Mouse (Mus musculus) kidney, postnatal 0 days (tissue): ENCODE data around the gene Kif1b. TPM values are rescaled to one million over a fixed set of nuclear protein-coding genes. Genes with fewer than 3 reads are reported as not detected.
A peak's percentile ranks its signal among the peaks of the same experiment; 100 is the strongest.

ENCODE experiments used
- ATAC-seq: fragments of 200-750 bp; cut with Nextera tagmentation; replicated peaks from 2 replicates; pipeline ENCODE4 v1.8.0; 2017; ENCODE audit warnings: low read depth, moderate number of reproducible peaks, moderate TSS enrichment, moderate library complexity; ENCODE audit not compliant: low FRiP score
- DNase-seq: peaks from one replicate; pipeline ENCODE4 v3.0.0-alpha.2; 2016; ENCODE audit warnings: low spot score
- H3K27ac ChIP-seq: fragments of 300-500 bp; sonication (generic); 2 replicates; pipeline ENCODE4 v1.5.1; 2014; ENCODE audit warnings: mild to moderate bottlenecking
- H3K27me3 ChIP-seq: fragments of 300-500 bp; sonication (generic); 2 replicates; pipeline ENCODE4 v1.6.1; 2014; ENCODE audit warnings: low read length, mixed read lengths; ENCODE audit not compliant: insufficient read depth
- H3K36me3 ChIP-seq: fragments of 300-500 bp; sonication (generic); 2 replicates; pipeline ENCODE4 v1.6.1; 2014; ENCODE audit warnings: low read length, mixed read lengths; ENCODE audit not compliant: insufficient read depth
- H3K4me1 ChIP-seq: fragments of 300-500 bp; sonication (generic); replicated peaks from 2 replicates; pipeline ENCODE4 v1.6.1; 2014; ENCODE audit warnings: antibody characterized with exemption, low read length, mixed read lengths; ENCODE audit not compliant: insufficient read depth
- H3K4me2 ChIP-seq: fragments of 300-500 bp; sonication (generic); 2 replicates; pipeline ENCODE4 v1.6.1; 2014; ENCODE audit warnings: mild to moderate bottlenecking, low read length, moderate library complexity, mixed read lengths
- H3K4me3 ChIP-seq: fragments of 300-500 bp; sonication (generic); replicated peaks from 2 replicates; pipeline ENCODE4 v1.5.1; 2014; ENCODE audit warnings: low read depth, low read length
- H3K9ac ChIP-seq: fragments of 300-500 bp; sonication (generic); 2 replicates; pipeline ENCODE4 v1.6.1; 2014; ENCODE audit warnings: low read depth, low read length
- H3K9me3 ChIP-seq: fragments of 300-500 bp; sonication (generic); replicated peaks from 2 replicates; pipeline ENCODE4 v1.6.1; 2016; ENCODE audit warnings: low read length, inconsistent platforms, mixed read lengths
- CTCF ChIP-seq: IDR thresholded peaks from 2 replicates; pipeline ENCODE4 v1.5.1; 2016; ENCODE audit warnings: antibody characterized with exemption, low read depth, mild to moderate bottlenecking, moderate library complexity
- WGBS: fragments of 180-500 bp; shearing (Covaris S2); extraction: QIAGEN DNeasy Blood & Tissue Kit; methylation state at CpG from one replicate; pipeline ENCODE4 v1.1.7; 2014; 5-methylcytosine and 5-hydroxymethylcytosine counted together
- polyA plus RNA-seq: library from polyadenylated mRNA; unstranded; fragments of >200 nt; fragmentation: Nextera tagmentation; extraction: Ambion mirVana; gene quantifications from 2 replicates; pipeline ENCODE4 v1.2.1, GENCODE M21; 2015

Gene Kif1b
- polyA plus RNA-seq, 1 experiment from 2014 or later: 19.9 TPM

DNA sequence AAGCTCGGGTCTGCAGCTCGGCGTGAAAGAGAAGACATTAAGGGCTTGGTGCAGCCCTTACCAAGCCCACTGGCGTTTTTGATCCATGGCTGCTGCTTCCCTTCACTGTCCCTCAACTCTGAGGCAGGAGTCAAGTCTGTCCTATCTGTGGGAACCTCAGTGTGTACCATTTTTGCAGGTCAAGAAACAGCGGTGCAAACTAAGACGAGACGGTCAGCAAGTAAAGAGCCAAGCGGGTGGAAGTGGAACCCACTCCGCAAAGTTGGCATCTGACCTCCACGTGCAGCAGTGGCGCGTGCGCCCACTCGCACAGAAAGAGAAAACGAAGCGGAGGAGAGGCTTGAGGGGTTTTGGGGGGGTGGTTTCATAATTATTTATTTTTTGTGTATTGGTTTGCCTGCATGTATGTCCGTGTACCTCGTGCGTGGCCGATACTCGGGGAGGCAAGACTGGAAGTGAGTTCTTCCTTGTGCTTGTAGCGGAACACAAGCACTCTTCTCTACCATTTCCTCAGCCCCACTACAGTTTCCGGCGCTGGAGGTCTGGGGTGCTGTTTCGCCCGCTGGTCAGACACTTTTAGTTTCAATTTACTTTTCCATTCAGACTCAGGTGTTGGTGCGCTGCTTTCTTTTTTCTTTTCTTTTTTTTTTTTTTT lies 140.4 kb downstream of the Kif1b start:
- Histone ChIP-seq H3K36me3 (0 out of 2 replicates have a peak, but pooled peaks cover 10% of the 10 kb centered on the region), H3K27me3 (no peaks in the 10 kb centered on the region), H3K9ac (peak overlapping the region; percentile 29), H3K4me2 (peak overlapping the region; percentile 66), H3K4me3 (peak overlapping the region; percentile 79), H3K4me1 (peaks cover 6% of the 10 kb centered on the region; the same call in 1 of the 2 replicates), H3K27ac (peak overlapping the region; percentile 85), H3K9me3 (no peaks in the 10 kb centered on the region)
- TF ChIP-seq CTCF: no peak
- DNase-seq (peak; percentile 49), ATAC-seq (peak; percentile 14; the same call in 1 of the 2 replicates)
- WGBS: under 1% methylated on average over 27 of the region's 27 CpGs

DNA sequence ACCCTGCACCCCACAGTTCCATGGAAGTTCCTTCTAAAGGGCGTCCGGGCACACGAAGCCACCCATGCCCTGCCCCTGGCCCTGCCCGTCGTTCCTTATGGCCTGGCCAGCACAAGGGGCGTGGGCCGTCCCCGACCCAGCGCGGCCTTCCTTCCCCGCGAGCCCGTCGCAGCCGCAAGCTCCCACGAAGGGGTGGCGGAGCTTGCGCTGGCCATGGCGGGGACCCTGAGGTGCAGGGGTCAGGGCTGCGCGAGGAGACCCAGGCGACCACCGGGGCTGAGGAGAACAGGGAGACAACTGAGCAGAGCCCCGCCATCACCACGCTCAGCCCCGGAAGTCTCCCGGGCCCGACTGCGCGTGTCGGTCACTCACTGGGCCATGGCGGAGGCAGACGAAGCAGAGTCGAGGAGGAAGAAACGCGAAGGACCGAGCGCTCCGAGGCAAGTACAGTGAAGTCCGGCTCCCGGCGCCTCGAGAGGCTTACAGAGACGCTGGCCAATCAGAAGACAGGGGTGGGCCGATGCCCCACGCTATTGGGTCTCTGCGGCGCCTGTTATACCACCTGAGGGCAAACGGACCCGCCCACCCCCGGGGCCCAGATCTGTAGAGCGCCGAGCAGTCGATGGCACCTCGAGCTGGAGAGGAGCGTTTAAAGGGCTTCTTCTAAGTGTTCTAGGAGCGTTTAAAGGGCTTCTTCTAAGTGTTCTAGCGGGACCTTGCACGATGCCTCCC lies 141.1 kb downstream of the Kif1b start, which contains the start of gene Pgd:
Gene Pgd (minus strand): TSS at position 557 of the 732 bp plus-strand sequence.
- DNase-seq: peak; percentile 99
- WGBS: under 1% methylated on average over 59 of the region's 59 CpGs
- TF ChIP-seq CTCF: no peak
- peak within 1 kb of the TSS; percentile 79 for H3K4me3 ChIP-seq
- H3K9me3 ChIP-seq: no peaks in the 10 kb centered on the region
- H3K4me2 ChIP-seq: peak within 1 kb of the TSS; percentile 66
- peak within 1 kb of the TSS; percentile 79 for H3K9ac ChIP-seq
- H3K27ac ChIP-seq: peak within 1 kb of the TSS; percentile 85
- H3K27me3 ChIP-seq: no peaks in the 10 kb centered on the region
- peaks cover 11% of the 10 kb centered on the region; the same call in 1 of the 2 replicates for H3K36me3 ChIP-seq
- H3K4me1 ChIP-seq: peaks cover 6% of the 10 kb centered on the region; the same call in 1 of the 2 replicates
- peak; percentile 98 for ATAC-seq

DNA sequence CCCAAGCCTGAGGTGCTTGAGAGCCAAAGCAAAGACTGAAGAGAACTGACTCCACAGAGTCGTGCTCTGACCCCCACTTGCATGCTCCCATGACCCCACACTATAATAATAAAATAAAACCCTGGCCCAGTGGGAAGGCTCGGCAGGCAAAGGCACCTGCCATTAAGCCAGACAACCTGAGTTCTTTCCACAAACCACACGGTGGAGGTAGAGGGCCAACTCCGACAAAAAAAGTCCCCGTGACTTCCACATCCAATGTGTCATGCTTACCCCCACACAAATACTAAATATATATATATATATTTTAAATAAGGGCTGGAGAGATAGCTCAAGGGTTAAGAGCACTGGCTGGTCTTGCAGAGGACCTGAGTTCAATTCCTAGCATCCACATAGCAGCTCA lies 143.3 kb downstream of the Kif1b start:
- ATAC-seq: no peak
- 48% methylated on average over 5 of the region's 5 CpGs for WGBS
- Histone ChIP-seq H3K4me3 (no peak overlapping the region), H3K4me1 (peaks cover 6% of the 10 kb centered on the region; the same call in 1 of the 2 replicates), H3K27me3 (no peaks in the 10 kb centered on the region), H3K9ac (no peak overlapping the region), H3K36me3 (peaks cover 27% of the 10 kb centered on the region; the same call in 1 of the 2 replicates), H3K27ac (no peak overlapping the region), H3K4me2 (no peak overlapping the region), H3K9me3 (no peaks in the 10 kb centered on the region)
- no peak for DNase-seq
- peak; percentile 46 for TF ChIP-seq CTCF

- Histone ChIP-seq H3K27ac (no peak overlapping the region), H3K4me1 (peaks cover 6% of the 10 kb centered on the region; the same call in 1 of the 2 replicates), H3K9me3 (no peaks in the 10 kb centered on the region), H3K4me2 (no peak overlapping the region), H3K36me3 (peaks cover 37% of the 10 kb centered on the region; the same call in 1 of the 2 replicates), H3K27me3 (no peaks in the 10 kb centered on the region), H3K9ac (no peak overlapping the region), H3K4me3 (no peak overlapping the region)
- no peak for TF ChIP-seq CTCF
- WGBS: 50% methylated on average over 1 of the region's 1 CpGs
- no peak for DNase-seq
- no peak for ATAC-seq
Observed at GRCm38 (mm10) chr4:149163196-149163595, 144.3 kb downstream of the Kif1b start.

- Histone ChIP-seq H3K4me1 (peaks cover 6% of the 10 kb centered on the region; the same call in 1 of the 2 replicates), H3K36me3 (peaks cover 45% of the 10 kb centered on the region; the same call in 1 of the 2 replicates)
- 96% methylated on average over 6 of the region's 6 CpGs for WGBS
Observed at GRCm38 (mm10) chr4:149161166-149161565, 146.3 kb downstream of the Kif1b start.

DNA sequence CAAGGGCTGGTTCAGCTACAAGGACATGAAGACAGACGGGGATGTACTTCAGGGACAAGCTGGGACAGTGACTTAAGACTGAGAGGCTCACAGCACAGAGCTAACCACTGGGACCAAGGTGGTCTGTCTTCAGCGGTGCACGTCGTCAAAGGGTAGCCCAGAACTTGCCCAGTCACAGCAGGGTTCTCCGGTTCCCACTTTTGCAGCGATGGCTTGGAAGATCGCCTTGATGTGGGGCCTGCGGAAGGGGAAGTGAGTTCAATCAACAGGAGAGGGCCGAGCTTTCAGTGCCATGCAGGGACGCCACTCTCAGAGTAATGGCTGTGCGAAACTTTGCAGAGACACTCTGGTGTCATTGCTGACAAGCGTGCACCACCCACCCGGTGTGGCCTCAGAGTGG lies 147.6 kb downstream of the Kif1b start:
- Histone ChIP-seq H3K9me3 (no peaks in the 10 kb centered on the region), H3K4me1 (no peaks in the 10 kb centered on the region), H3K9ac (no peak overlapping the region), H3K36me3 (peaks cover 52% of the 10 kb centered on the region; the same call in 1 of the 2 replicates), H3K4me2 (no peak overlapping the region), H3K27ac (no peak overlapping the region), H3K4me3 (no peak overlapping the region), H3K27me3 (no peaks in the 10 kb centered on the region)
- no peak for DNase-seq
- TF ChIP-seq CTCF: no peak
- ATAC-seq: no peak
- WGBS: 89% methylated on average over 13 of the region's 13 CpGs

More at GRCm38 (mm10) chr4:149161166-149161565, 146.3 kb downstream of the Kif1b start:
- no peak overlapping the region for H3K4me3 ChIP-seq
- H3K27ac ChIP-seq: no peak overlapping the region
- ATAC-seq (no peak), DNase-seq (no peak)
- no peak for TF ChIP-seq CTCF
- H3K27me3 ChIP-seq: no peaks in the 10 kb centered on the region
- no peak overlapping the region for H3K9ac ChIP-seq
- H3K4me2 ChIP-seq: no peak overlapping the region
- H3K9me3 ChIP-seq: no peaks in the 10 kb centered on the region
